Mouse (Mus musculus): ENCODE results near the gene Epb41. TPM values are rescaled to one million over a fixed set of nuclear protein-coding genes. Genes with fewer than 3 reads are reported as not detected.
A peak's percentile ranks its signal among the peaks of the same experiment; 100 is the strongest.

Gene Epb41
- polyA plus RNA-seq, 1 experiment from 2014 or later, result 61.7 TPM

- Histone ChIP-seq H3K36me3 (ENCODE audit: control insufficient read depth, insufficient read depth, low read length) (no peaks in the 10 kb centered on the region), H3K9ac (ENCODE audit: low read depth, low read length) (no peak overlapping the region), H3K4me2 (ENCODE audit: low read length) (no peak overlapping the region), H3K27me3 (ENCODE audit: control insufficient read depth, insufficient read depth, low read depth, low read length) (peaks cover 65% of the 10 kb centered on the region), H3K4me1 (ENCODE audit: control insufficient read depth, insufficient read depth, low read length) (peaks cover 25% of the 10 kb centered on the region), H3K27ac (ENCODE audit: low read length) (no peak overlapping the region), H3K4me3 (ENCODE audit: low read depth, low read length) (no peak overlapping the region), H3K9me3 (replicated peaks; ENCODE audit: control insufficient read depth, low read length, poor library complexity, severe bottlenecking) (no peaks in the 10 kb centered on the region)
- ATAC-seq, result no peak
- WGBS, result 60% methylated on average over 7 of the region's 7 CpGs
Observed at GRCm38 (mm10) chr4:131918026-131918533, 157.0 kb downstream of the Epb41 start.

- Histone ChIP-seq H3K9ac (ENCODE audit: low read depth, low read length) (no peak overlapping the region), H3K36me3 (ENCODE audit: control insufficient read depth, insufficient read depth, low read length) (no peaks in the 10 kb centered on the region), H3K9me3 (replicated peaks; ENCODE audit: control insufficient read depth, low read length, poor library complexity, severe bottlenecking) (no peaks in the 10 kb centered on the region), H3K27me3 (ENCODE audit: control insufficient read depth, insufficient read depth, low read depth, low read length) (peaks cover 58% of the 10 kb centered on the region), H3K4me1 (ENCODE audit: control insufficient read depth, insufficient read depth, low read length) (peaks cover 23% of the 10 kb centered on the region), H3K4me2 (ENCODE audit: low read length) (no peak overlapping the region), H3K27ac (ENCODE audit: low read length) (no peak overlapping the region), H3K4me3 (ENCODE audit: low read depth, low read length) (no peak overlapping the region)
- WGBS, result 80% methylated on average over 10 of the region's 10 CpGs
- ATAC-seq, result no peak
Observed at GRCm38 (mm10) chr4:131917010-131917555, 158.0 kb downstream of the Epb41 start.

DNA sequence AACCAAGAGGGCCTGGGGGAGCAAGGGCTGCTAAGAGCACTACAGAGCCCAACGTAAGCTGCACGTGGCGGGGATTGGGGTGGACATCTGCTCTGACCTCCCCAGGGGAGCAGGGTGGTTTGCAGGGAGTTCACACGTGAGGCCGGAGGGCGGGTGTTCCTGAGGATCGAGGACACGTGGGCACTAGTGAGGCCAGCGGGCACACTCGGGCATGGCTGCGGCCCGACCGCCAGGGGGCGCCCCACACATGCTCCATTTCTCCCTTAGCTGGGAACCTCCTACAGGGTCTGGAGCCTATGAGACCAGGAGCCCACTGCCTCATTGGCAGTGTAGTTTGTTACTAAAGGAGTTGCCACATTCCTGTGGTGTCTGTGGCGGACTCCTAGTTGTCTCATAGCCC is 158.7 kb downstream of the Epb41 start:
- 6% methylated on average over 15 of the region's 15 CpGs for WGBS
- H3K36me3 ChIP-seq (ENCODE audit: control insufficient read depth, insufficient read depth, low read length), result no peaks in the 10 kb centered on the region
- H3K4me3 ChIP-seq (ENCODE audit: low read depth, low read length), result no peak overlapping the region
- H3K27ac ChIP-seq (ENCODE audit: low read length), result no peak overlapping the region
- peaks cover 57% of the 10 kb centered on the region for H3K27me3 ChIP-seq (ENCODE audit: control insufficient read depth, insufficient read depth, low read depth, low read length)
- no peak; the same call in 1 of the 2 replicates for ATAC-seq
- H3K9ac ChIP-seq (ENCODE audit: low read depth, low read length), result no peak overlapping the region
- H3K9me3 ChIP-seq (replicated peaks; ENCODE audit: control insufficient read depth, low read length, poor library complexity, severe bottlenecking), result no peaks in the 10 kb centered on the region
- no peak overlapping the region for H3K4me2 ChIP-seq (ENCODE audit: low read length)
- peaks cover 18% of the 10 kb centered on the region for H3K4me1 ChIP-seq (ENCODE audit: control insufficient read depth, insufficient read depth, low read length)

GRCm38 (mm10) chr4:131915821-131916328 is 159.2 kb downstream of the Epb41 start:
- H3K4me2 ChIP-seq (ENCODE audit: low read length), result no peak overlapping the region; the same call in 1 of the 2 replicates
- no peak overlapping the region for H3K9ac ChIP-seq (ENCODE audit: low read depth, low read length)
- H3K4me3 ChIP-seq (ENCODE audit: low read depth, low read length), result no peak overlapping the region; the same call in 1 of the 2 replicates
- H3K27ac ChIP-seq (ENCODE audit: low read length), result no peak overlapping the region
- no peak for ATAC-seq
- H3K27me3 ChIP-seq (ENCODE audit: control insufficient read depth, insufficient read depth, low read depth, low read length), result peaks cover 57% of the 10 kb centered on the region
- no peaks in the 10 kb centered on the region for H3K36me3 ChIP-seq (ENCODE audit: control insufficient read depth, insufficient read depth, low read length)
- H3K9me3 ChIP-seq (replicated peaks; ENCODE audit: control insufficient read depth, low read length, poor library complexity, severe bottlenecking), result no peaks in the 10 kb centered on the region
- peaks cover 12% of the 10 kb centered on the region for H3K4me1 ChIP-seq (ENCODE audit: control insufficient read depth, insufficient read depth, low read length)
- WGBS, result 25% methylated on average over 13 of the region's 13 CpGs

DNA sequence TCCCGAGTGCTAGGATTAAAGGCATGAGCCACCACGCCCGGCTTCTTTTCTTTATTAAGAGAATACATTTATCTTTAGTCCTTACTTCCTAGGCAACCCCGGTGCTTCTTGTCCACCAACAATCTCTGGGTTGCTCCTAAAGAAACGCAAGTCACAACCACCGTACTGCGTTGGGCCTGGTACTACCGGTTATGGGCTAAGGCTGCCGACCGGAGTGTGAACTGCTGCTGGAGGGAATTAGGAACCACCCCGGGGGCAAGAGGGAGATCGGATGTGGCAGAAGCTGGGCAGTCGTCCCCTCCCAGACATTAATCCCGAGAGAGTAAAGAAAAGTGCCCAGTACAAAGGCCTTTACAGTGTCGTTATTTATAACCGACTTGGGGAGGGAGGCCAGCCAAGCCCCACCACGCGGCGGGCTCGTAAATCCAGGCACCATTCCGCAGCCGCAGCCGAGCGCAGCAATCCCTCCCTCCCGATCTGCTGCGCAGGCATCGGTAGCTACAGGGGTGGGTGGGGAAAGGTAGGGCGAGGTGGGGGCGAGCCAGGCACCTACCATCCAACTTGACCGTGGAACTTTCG is 160.1 kb downstream of the Epb41 start:
- H3K9ac ChIP-seq (ENCODE audit: low read depth, low read length), result peak overlapping the region; percentile 57
- ATAC-seq, result no peak
- H3K9me3 ChIP-seq (replicated peaks; ENCODE audit: control insufficient read depth, low read length, poor library complexity, severe bottlenecking), result no peaks in the 10 kb centered on the region
- WGBS, result 2% methylated on average over 31 of the region's 31 CpGs
- peaks cover 15% of the 10 kb centered on the region for H3K4me1 ChIP-seq (ENCODE audit: control insufficient read depth, insufficient read depth, low read length)
- H3K27ac ChIP-seq (ENCODE audit: low read length), result no peak overlapping the region
- peak overlapping the region; percentile 27 for H3K4me3 ChIP-seq (ENCODE audit: low read depth, low read length)
- peaks cover 49% of the 10 kb centered on the region for H3K27me3 ChIP-seq (ENCODE audit: control insufficient read depth, insufficient read depth, low read depth, low read length)
- peak overlapping the region; percentile 57 for H3K4me2 ChIP-seq (ENCODE audit: low read length)
- no peaks in the 10 kb centered on the region for H3K36me3 ChIP-seq (ENCODE audit: control insufficient read depth, insufficient read depth, low read length)

DNA sequence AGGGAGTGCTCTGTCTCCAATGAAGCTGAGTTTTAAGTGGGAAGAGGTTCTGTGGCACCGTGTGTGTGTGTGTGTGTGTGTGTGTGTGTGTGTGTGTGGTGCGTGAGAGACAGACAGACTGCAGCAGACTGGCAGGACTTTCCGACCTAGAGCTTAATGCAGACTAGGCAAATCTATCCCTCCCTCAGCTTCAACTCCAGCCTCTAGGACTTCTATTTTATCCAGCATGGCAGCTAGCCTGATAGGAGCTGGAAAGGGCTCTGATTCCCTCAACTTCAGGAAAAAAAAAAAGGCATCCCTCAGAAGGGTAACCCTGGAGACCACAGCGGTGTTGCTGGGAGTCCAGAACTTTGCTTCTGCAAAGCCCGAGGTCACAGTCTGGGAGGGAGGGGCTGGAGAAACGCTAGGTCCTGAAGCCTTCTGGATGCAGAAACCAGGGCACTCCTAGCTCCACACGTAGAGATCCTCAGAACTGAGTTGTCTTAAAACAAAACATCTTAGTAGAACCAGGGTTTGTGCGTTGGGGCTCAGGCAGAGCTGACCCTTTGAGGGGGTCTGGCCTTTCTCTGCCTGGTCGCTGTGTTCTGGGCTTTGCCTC is 161.0 kb downstream of the Epb41 start:
- peaks cover 15% of the 10 kb centered on the region for H3K4me1 ChIP-seq (ENCODE audit: control insufficient read depth, insufficient read depth, low read length)
- WGBS, result 9% methylated on average over 9 of the region's 9 CpGs

GRCm38 (mm10) chr4:131913526-131913925 is 161.6 kb downstream of the Epb41 start:
- Histone ChIP-seq H3K9ac (ENCODE audit: low read depth, low read length) (no peak overlapping the region), H3K27me3 (ENCODE audit: control insufficient read depth, insufficient read depth, low read depth, low read length) (peaks cover 37% of the 10 kb centered on the region), H3K36me3 (ENCODE audit: control insufficient read depth, insufficient read depth, low read length) (no peaks in the 10 kb centered on the region), H3K4me3 (ENCODE audit: low read depth, low read length) (no peak overlapping the region), H3K9me3 (replicated peaks; ENCODE audit: control insufficient read depth, low read length, poor library complexity, severe bottlenecking) (no peaks in the 10 kb centered on the region), H3K4me1 (ENCODE audit: control insufficient read depth, insufficient read depth, low read length) (peaks cover 15% of the 10 kb centered on the region), H3K27ac (ENCODE audit: low read length) (no peak overlapping the region), H3K4me2 (ENCODE audit: low read length) (no peak overlapping the region)
- WGBS, result 60% methylated on average over 10 of the region's 10 CpGs
- ATAC-seq, result no peak

More for the DNA sequence above, 161.0 kb downstream of the Epb41 start:
- Histone ChIP-seq H3K9me3 (replicated peaks; ENCODE audit: control insufficient read depth, low read length, poor library complexity, severe bottlenecking) (no peaks in the 10 kb centered on the region), H3K4me2 (ENCODE audit: low read length) (no peak overlapping the region), H3K27ac (ENCODE audit: low read length) (no peak overlapping the region), H3K27me3 (ENCODE audit: control insufficient read depth, insufficient read depth, low read depth, low read length) (peaks cover 43% of the 10 kb centered on the region), H3K4me3 (ENCODE audit: low read depth, low read length) (no peak overlapping the region), H3K36me3 (ENCODE audit: control insufficient read depth, insufficient read depth, low read length) (no peaks in the 10 kb centered on the region), H3K9ac (ENCODE audit: low read depth, low read length) (no peak overlapping the region)
- no peak for ATAC-seq

DNA sequence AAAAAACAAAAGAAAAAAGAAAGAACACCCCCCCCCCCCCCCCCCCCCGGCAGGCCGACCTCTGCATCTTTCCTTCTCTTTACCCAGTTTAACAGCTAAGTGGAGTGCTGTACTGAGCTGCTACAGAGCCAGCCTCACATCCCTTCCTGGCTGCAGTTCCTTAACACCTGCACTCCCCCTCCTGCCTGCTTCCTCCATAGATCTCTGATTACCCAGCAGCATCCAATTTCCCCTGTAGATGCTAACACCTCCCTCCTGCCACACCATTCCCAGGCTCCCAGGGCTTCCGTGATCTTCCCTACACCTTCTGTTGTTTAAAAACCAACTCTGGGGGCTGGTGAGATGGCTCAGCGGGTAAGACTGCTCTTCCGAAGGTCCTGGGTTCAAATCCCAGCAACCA is 163.6 kb downstream of the Epb41 start:
- H3K36me3 ChIP-seq (ENCODE audit: control insufficient read depth, insufficient read depth, low read length), result no peaks in the 10 kb centered on the region
- peaks cover 24% of the 10 kb centered on the region for H3K27me3 ChIP-seq (ENCODE audit: control insufficient read depth, insufficient read depth, low read depth, low read length)
- no peak overlapping the region for H3K9ac ChIP-seq (ENCODE audit: low read depth, low read length)
- H3K4me2 ChIP-seq (ENCODE audit: low read length), result no peak overlapping the region
- no peak for ATAC-seq
- peaks cover 15% of the 10 kb centered on the region for H3K4me1 ChIP-seq (ENCODE audit: control insufficient read depth, insufficient read depth, low read length)
- H3K27ac ChIP-seq (ENCODE audit: low read length), result no peak overlapping the region
- no peaks in the 10 kb centered on the region for H3K9me3 ChIP-seq (replicated peaks; ENCODE audit: control insufficient read depth, low read length, poor library complexity, severe bottlenecking)
- no peak overlapping the region for H3K4me3 ChIP-seq (ENCODE audit: low read depth, low read length)
- 66% methylated on average over 3 of the region's 5 CpGs for WGBS
